Mouse (Mus musculus) olfactory bulb, adult 2 months (tissue): ENCODE measurements around the gene Abcc4.

Experiments used
- CTCF ChIP-seq: fragments of 200-500 bp; IDR thresholded peaks from 2 replicates; pipeline ENCODE4 v1.5.1; 2012; ENCODE audit warnings: low read depth, mild to moderate bottlenecking, low read length, moderate library complexity; ENCODE audit not compliant: insufficient read depth
- POLR2A ChIP-seq: fragments of 200-500 bp; IDR thresholded peaks from 2 replicates; pipeline ENCODE4 v1.6.1; 2012; ENCODE audit warnings: mild to moderate bottlenecking, low read depth, low read length, moderate library complexity; ENCODE audit not compliant: insufficient read depth

DNA sequence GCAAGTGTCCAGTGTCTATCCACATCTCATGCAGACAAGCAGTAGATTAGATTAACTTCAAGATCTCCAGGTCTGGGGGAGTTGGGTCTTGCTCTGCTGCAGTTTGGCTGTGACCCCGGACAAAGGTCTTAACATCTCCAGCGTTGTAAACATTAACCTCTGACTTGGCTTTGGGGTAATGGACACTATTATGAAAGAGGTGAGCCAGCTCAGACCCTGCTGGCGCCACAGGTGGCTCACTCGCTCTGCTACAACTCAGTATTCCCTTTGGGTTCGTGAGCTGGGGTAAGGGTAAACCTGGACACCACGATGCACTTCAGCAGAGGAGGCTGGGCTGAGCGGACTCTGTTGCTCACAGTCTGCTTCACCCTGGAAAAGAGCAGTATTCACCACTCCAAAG is 11.7 kb downstream of the Abcc4 start:
- TF ChIP-seq POLR2A (no peak), CTCF (no peak)
